Mouse (Mus musculus) ES-E14 (cell line): Measurements from ENCODE around the gene Ltbp1. TPM values are rescaled to one million over a fixed set of nuclear protein-coding genes. Genes with fewer than 3 reads are reported as not detected.
A peak's percentile ranks its signal among the peaks of the same experiment; 100 is the strongest.

ENCODE experiments used
- DNase-seq: peaks from one replicate; pipeline ENCODE4 v3.0.0-alpha.2; 2013; ENCODE audit warnings: low read depth, low spot score
- H3K27ac ChIP-seq: 2 replicates; pipeline ENCODE4 v1.5.1; 2012; ENCODE audit warnings: low read depth, mild to moderate bottlenecking, low read length, moderate library complexity, mixed read lengths; ENCODE audit not compliant: poor library complexity, insufficient read depth, severe bottlenecking
- H3K36me3 ChIP-seq: 2 replicates; pipeline ENCODE4 v1.6.1; 2012; ENCODE audit warnings: mild to moderate bottlenecking, low read length, moderate library complexity, mixed read lengths; ENCODE audit not compliant: control insufficient read depth, poor library complexity, insufficient read depth, severe bottlenecking
- H3K4me1 ChIP-seq, 2 experiments: fragments of 150-350 bp in 1 of 2; sonication (generic) in 1 of 2; 2 replicates each; pipeline ENCODE4 v1.6.1; 2012; ENCODE audit warnings: low read length in 2 of 2, mild to moderate bottlenecking in 1 of 2, mixed read lengths in 1 of 2; ENCODE audit not compliant: control insufficient read depth in 2 of 2, insufficient read depth in 2 of 2, poor library complexity in 1 of 2
- H3K4me3 ChIP-seq, 2 experiments: fragments of 150-350 bp in 1 of 2; sonication (generic) in 1 of 2; 2 replicates each; pipeline ENCODE4 v1.5.1; 2012; ENCODE audit warnings: low read length in 2 of 2, low read depth in 1 of 2, mild to moderate bottlenecking in 1 of 2, mixed read lengths in 1 of 2; ENCODE audit not compliant: insufficient read depth in 1 of 2, poor library complexity in 1 of 2, severe bottlenecking in 1 of 2
- H3K9ac ChIP-seq: 2 replicates; pipeline ENCODE4 v1.6.1; 2012; ENCODE audit warnings: low read depth, mild to moderate bottlenecking, low read length, mixed read lengths; ENCODE audit not compliant: poor library complexity, insufficient read depth, severe bottlenecking
- H3K9me3 ChIP-seq: fragments of 150-350 bp; sonication (generic); 2 replicates; pipeline ENCODE4 v1.6.1; 2012; ENCODE audit warnings: low read depth, mild to moderate bottlenecking, low read length; ENCODE audit not compliant: control insufficient read depth, insufficient read depth
- CHD2 ChIP-seq: IDR thresholded peaks from 2 replicates; pipeline ENCODE4 v1.6.1; 2014; ENCODE audit warnings: mild to moderate bottlenecking, low read depth, low read length, inconsistent platforms
- HCFC1 ChIP-seq: IDR thresholded peaks from 2 replicates; pipeline ENCODE4 v1.6.1; 2012; ENCODE audit warnings: low read length, inconsistent platforms, borderline replicate concordance; ENCODE audit not compliant: insufficient read depth
- MAFK ChIP-seq: IDR thresholded peaks from 2 replicates; pipeline ENCODE4 v1.6.1; 2014; ENCODE audit warnings: mild to moderate bottlenecking, low read depth, low read length, inconsistent platforms; ENCODE audit not compliant: insufficient read depth
- ZC3H11A ChIP-seq: IDR thresholded peaks from 2 replicates; pipeline ENCODE4 v1.6.1; 2012; ENCODE audit warnings: low read depth, mild to moderate bottlenecking, inconsistent platforms, low read length, borderline replicate concordance
- ZNF384 ChIP-seq: IDR thresholded peaks from 2 replicates; pipeline ENCODE4 v1.6.1; 2012; ENCODE audit warnings: low read depth, low read length, inconsistent platforms
- in situ Hi-C, 2 experiments: fragments of 600-800 bp; cut with MboI; formaldehyde crosslinking; loops; one replicate each; pipeline ENCODE4 v1.15.1; 2025; ENCODE audit warnings: low sequenced_read_pairs in 2 of 2, inconsistent platforms in 1 of 2; ENCODE audit not compliant: unreplicated experiment in 2 of 2
- total RNA-seq: library from RNA; depleted of rRNA; stranded (reverse); fragments of 300-350 nt; gene quantifications from 2 replicates; pipeline ENCODE4 v1.2.3, GENCODE M21; 2012

Gene Ltbp1
- total RNA-seq, 1 experiment, result 25.2 TPM

- DNase-seq, result no peak
- no peak overlapping the region for H3K9ac ChIP-seq
- H3K27ac ChIP-seq, result no peak overlapping the region
- TF ChIP-seq ZC3H11A (no peak), HCFC1 (no peak), ZNF384 (no peak), MAFK (no peak)
- no peaks in the 10 kb centered on the region for H3K4me1 ChIP-seq
- in situ Hi-C loops, result loop anchor here in 1 of 2 experiments (25.0 kb wide), 1 partner anchor 556 kb away; no protein-coding TSS in a partner anchor
- H3K4me3 ChIP-seq, result no peak overlapping the region
- no peaks in the 10 kb centered on the region for H3K9me3 ChIP-seq
- H3K36me3 ChIP-seq, result no peaks in the 10 kb centered on the region
Measured at GRCm38 (mm10) chr17:75368580-75368979, 363.2 kb downstream of the Ltbp1 start.

- Histone ChIP-seq H3K36me3 (no peaks in the 10 kb centered on the region), H3K9ac (no peak overlapping the region), H3K27ac (no peak overlapping the region), H3K4me3 (no peak overlapping the region), H3K4me1 (no peaks in the 10 kb centered on the region), H3K9me3 (no peaks in the 10 kb centered on the region)
- in situ Hi-C loops, result loop anchor here in 1 of 2 experiments (25.0 kb wide), 1 partner anchor 557 kb away; no protein-coding TSS in a partner anchor
- no peak for DNase-seq
- no peak for TF ChIP-seq MAFK
- no peak for TF ChIP-seq CHD2
- TF ChIP-seq HCFC1, result no peak
- no peak for TF ChIP-seq ZC3H11A
- TF ChIP-seq ZNF384, result no peak
Measured at GRCm38 (mm10) chr17:75369351-75369750, 364.0 kb downstream of the Ltbp1 start.

- in situ Hi-C loops, result loop anchor here in 1 of 2 experiments (25.0 kb wide), 1 partner anchor 558 kb away; no protein-coding TSS in a partner anchor
- TF ChIP-seq ZC3H11A (no peak), HCFC1 (no peak)
- Histone ChIP-seq H3K9ac (no peak overlapping the region), H3K4me1 (no peaks in the 10 kb centered on the region), H3K9me3 (no peaks in the 10 kb centered on the region), H3K27ac (no peak overlapping the region), H3K36me3 (no peaks in the 10 kb centered on the region), H3K4me3 (no peak overlapping the region)
- DNase-seq, result peak; percentile 46
Measured at GRCm38 (mm10) chr17:75370120-75370519, 364.8 kb downstream of the Ltbp1 start.

GRCm38 (mm10) chr17:75371650-75372049 is 366.3 kb downstream of the Ltbp1 start:
- Histone ChIP-seq H3K9me3 (no peaks in the 10 kb centered on the region), H3K27ac (no peak overlapping the region), H3K4me3 (no peak overlapping the region), H3K9ac (no peak overlapping the region), H3K4me1 (no peaks in the 10 kb centered on the region), H3K36me3 (no peaks in the 10 kb centered on the region)
- in situ Hi-C loops, result loop anchor here in 1 of 2 experiments (25.0 kb wide), 1 partner anchor 559 kb away; no protein-coding TSS in a partner anchor
- no peak for DNase-seq
- TF ChIP-seq HCFC1, result no peak
- no peak for TF ChIP-seq ZNF384
- no peak for TF ChIP-seq CHD2
- no peak for TF ChIP-seq MAFK
- TF ChIP-seq ZC3H11A, result no peak

GRCm38 (mm10) chr17:75372371-75372770 is 367.0 kb downstream of the Ltbp1 start:
- DNase-seq, result peak; percentile 35
- in situ Hi-C loops, result loop anchor here in 1 of 2 experiments (25.0 kb wide), 1 partner anchor 560 kb away; no protein-coding TSS in a partner anchor
- no peak for TF ChIP-seq HCFC1
- peak; percentile 27; the same call in 1 of the 2 replicates for TF ChIP-seq ZC3H11A
- no peak overlapping the region for H3K9ac ChIP-seq
- H3K4me1 ChIP-seq, result no peaks in the 10 kb centered on the region
- no peak overlapping the region for H3K27ac ChIP-seq
- no peaks in the 10 kb centered on the region for H3K9me3 ChIP-seq
- no peaks in the 10 kb centered on the region for H3K36me3 ChIP-seq
- no peak overlapping the region for H3K4me3 ChIP-seq
